Mouse (Mus musculus): Measurements from ENCODE around the gene Btbd16. TPM values are rescaled to one million over a fixed set of nuclear protein-coding genes. Genes with fewer than 3 reads are reported as not detected.
A peak's percentile ranks its signal among the peaks of the same experiment; 100 is the strongest.

Gene Btbd16
- not detected in 2 replicates for polyA plus RNA-seq (2014; fragmentation: Nextera tagmentation; extraction: Ambion mirVana)

DNA sequence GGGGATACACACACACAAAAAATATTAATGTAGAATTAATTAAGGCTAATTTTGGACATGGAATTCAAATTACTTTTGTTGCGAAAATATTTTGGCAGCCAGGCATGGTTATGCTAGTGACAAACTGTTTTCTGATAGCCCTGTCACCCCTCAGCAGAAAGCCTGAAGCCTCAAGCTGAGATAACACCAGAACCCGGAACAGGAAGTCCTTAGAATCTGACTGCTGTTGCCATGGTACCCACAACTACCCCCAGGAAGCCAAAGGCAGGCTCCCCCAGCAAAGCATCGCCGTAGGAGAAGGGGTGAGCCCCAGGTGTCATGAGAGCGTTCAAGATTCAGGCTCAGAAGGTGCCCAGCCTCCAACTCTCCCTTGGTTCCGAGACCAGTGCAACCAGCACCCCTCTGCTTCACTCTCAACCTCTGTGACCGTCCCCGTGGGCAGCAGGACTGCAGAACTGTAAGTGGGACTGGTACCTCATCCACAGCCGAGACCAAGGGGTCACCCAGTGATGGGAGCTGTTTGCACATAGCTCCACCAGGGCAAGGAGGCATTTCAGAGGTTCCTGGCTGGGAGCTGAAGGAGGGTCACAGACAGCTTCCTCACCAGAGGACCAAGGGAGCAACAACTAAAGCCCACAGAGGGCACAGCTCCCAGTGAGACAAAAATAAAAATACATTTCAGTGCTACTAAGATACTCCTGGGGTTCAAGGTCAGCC is at the start of gene Btbd16:
Gene Btbd16, plus strand, starts transcription at position 156 of the 717 bp plus-strand sequence.
- Histone ChIP-seq H3K36me3 (ENCODE audit: control insufficient read depth, insufficient read depth, low read length) (no peaks in the 10 kb centered on the region), H3K4me1 (ENCODE audit: control insufficient read depth, insufficient read depth, low read length) (peaks cover 8% of the 10 kb centered on the region), H3K4me3 (ENCODE audit: low read depth, low read length) (no peak within 1 kb of the TSS), H3K4me2 (no peak within 1 kb of the TSS), H3K9ac (ENCODE audit: low read depth, low read length) (no peak within 1 kb of the TSS), H3K9me3 (replicated peaks; ENCODE audit: control insufficient read depth, low read length) (no peaks in the 10 kb centered on the region), H3K27me3 (ENCODE audit: control insufficient read depth, insufficient read depth, low read length) (no peaks in the 10 kb centered on the region), H3K27ac (ENCODE audit: low read depth, low read length) (no peak within 1 kb of the TSS)
- WGBS (ENCODE audit: insufficient replicate concordance) = 45% methylated on average over 9 of the region's 9 CpGs
- no peak for ATAC-seq (replicated peaks; ENCODE audit: insufficient number of reproducible peaks, low FRiP score, low TSS enrichment)

DNA sequence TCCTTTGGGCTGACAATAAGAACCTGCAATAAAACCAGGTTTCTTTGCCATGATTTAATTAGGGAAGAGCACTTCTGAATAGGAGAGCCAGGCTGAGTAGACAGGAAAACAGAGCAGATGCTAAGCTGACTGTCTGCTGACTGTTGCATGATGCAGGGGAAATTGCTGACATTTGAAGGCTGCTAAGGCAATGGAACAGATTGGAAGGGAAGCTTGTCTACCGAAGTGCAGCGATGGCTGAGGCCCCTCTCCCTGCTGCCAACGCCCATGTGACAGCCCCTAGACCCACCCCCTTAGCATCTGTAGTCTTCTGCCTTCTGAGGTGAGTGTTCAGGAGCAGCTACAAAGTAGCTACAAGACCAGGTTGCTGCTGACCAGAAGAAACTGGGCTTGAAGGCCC is 47.7 kb upstream of the Btbd16 start:
- no peak for ATAC-seq (replicated peaks; ENCODE audit: insufficient number of reproducible peaks, low FRiP score, low TSS enrichment)
- no peak overlapping the region for H3K9ac ChIP-seq (ENCODE audit: low read depth, low read length)
- H3K9me3 ChIP-seq (replicated peaks; ENCODE audit: control insufficient read depth, low read length) = no peaks in the 10 kb centered on the region
- peaks cover 13% of the 10 kb centered on the region; the same call in 1 of the 2 replicates for H3K36me3 ChIP-seq (ENCODE audit: control insufficient read depth, insufficient read depth, low read length)
- H3K27me3 ChIP-seq (ENCODE audit: control insufficient read depth, insufficient read depth, low read length) = no peaks in the 10 kb centered on the region
- H3K4me2 ChIP-seq = no peak overlapping the region
- no peak overlapping the region for H3K4me3 ChIP-seq (ENCODE audit: low read depth, low read length)
- 52% methylated on average over 3 of the region's 3 CpGs for WGBS (ENCODE audit: insufficient replicate concordance)
- H3K4me1 ChIP-seq (ENCODE audit: control insufficient read depth, insufficient read depth, low read length) = peaks cover 28% of the 10 kb centered on the region
- H3K27ac ChIP-seq (ENCODE audit: low read depth, low read length) = no peak overlapping the region

GRCm38 (mm10) chr7:130726724-130727422 is 47.0 kb upstream of the Btbd16 start:
- Histone ChIP-seq H3K27ac (ENCODE audit: low read depth, low read length) (0 out of 2 replicates have a peak overlapping the region, but pooled peaks have one; percentile 15), H3K9ac (ENCODE audit: low read depth, low read length) (no peak overlapping the region), H3K4me1 (ENCODE audit: control insufficient read depth, insufficient read depth, low read length) (peaks cover 28% of the 10 kb centered on the region), H3K4me3 (ENCODE audit: low read depth, low read length) (no peak overlapping the region), H3K27me3 (ENCODE audit: control insufficient read depth, insufficient read depth, low read length) (no peaks in the 10 kb centered on the region), H3K9me3 (replicated peaks; ENCODE audit: control insufficient read depth, low read length) (no peaks in the 10 kb centered on the region), H3K36me3 (ENCODE audit: control insufficient read depth, insufficient read depth, low read length) (peaks cover 13% of the 10 kb centered on the region; the same call in 1 of the 2 replicates), H3K4me2 (no peak overlapping the region)
- peak; percentile 55 for ATAC-seq (replicated peaks; ENCODE audit: insufficient number of reproducible peaks, low FRiP score, low TSS enrichment)
- 49% methylated on average over 8 of the region's 8 CpGs for WGBS (ENCODE audit: insufficient replicate concordance)

DNA sequence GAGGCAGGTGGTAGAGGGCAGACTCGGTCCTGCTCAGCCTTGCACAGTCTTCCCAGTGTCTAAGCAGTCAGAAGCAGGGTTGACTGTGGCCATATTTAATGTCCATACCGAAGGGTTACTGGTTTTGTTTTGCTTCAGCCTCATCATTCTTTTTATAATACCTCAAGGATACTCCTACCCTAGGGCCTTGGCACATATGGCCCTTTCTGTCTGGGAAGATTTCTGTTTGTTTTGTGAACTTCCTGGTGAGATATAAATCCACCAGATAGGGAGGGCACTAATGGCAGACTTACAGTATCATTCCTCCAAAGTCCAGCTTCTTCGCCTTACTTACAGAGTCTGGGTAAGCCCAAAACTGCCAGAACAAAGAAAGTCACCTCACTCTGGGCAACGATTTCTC is 46.3 kb upstream of the Btbd16 start:
- ATAC-seq (replicated peaks; ENCODE audit: insufficient number of reproducible peaks, low FRiP score, low TSS enrichment) = no peak
- no peaks in the 10 kb centered on the region for H3K9me3 ChIP-seq (replicated peaks; ENCODE audit: control insufficient read depth, low read length)
- H3K4me2 ChIP-seq = no peak overlapping the region
- peaks cover 23% of the 10 kb centered on the region for H3K4me1 ChIP-seq (ENCODE audit: control insufficient read depth, insufficient read depth, low read length)
- 82% methylated on average over 4 of the region's 4 CpGs for WGBS (ENCODE audit: insufficient replicate concordance)
- H3K9ac ChIP-seq (ENCODE audit: low read depth, low read length) = no peak overlapping the region
- H3K36me3 ChIP-seq (ENCODE audit: control insufficient read depth, insufficient read depth, low read length) = peaks cover 13% of the 10 kb centered on the region; the same call in 1 of the 2 replicates
- H3K27ac ChIP-seq (ENCODE audit: low read depth, low read length) = 0 out of 2 replicates have a peak overlapping the region, but pooled peaks have one; percentile 0
- no peaks in the 10 kb centered on the region for H3K27me3 ChIP-seq (ENCODE audit: control insufficient read depth, insufficient read depth, low read length)
- H3K4me3 ChIP-seq (ENCODE audit: low read depth, low read length) = no peak overlapping the region

GRCm38 (mm10) chr7:130731792-130732191 is 42.1 kb upstream of the Btbd16 start:
- Histone ChIP-seq H3K4me3 (ENCODE audit: low read depth, low read length) (no peak overlapping the region), H3K27me3 (ENCODE audit: control insufficient read depth, insufficient read depth, low read length) (no peaks in the 10 kb centered on the region), H3K4me1 (ENCODE audit: control insufficient read depth, insufficient read depth, low read length) (peaks cover 11% of the 10 kb centered on the region), H3K27ac (ENCODE audit: low read depth, low read length) (no peak overlapping the region), H3K9ac (ENCODE audit: low read depth, low read length) (no peak overlapping the region), H3K9me3 (replicated peaks; ENCODE audit: control insufficient read depth, low read length) (no peaks in the 10 kb centered on the region), H3K4me2 (no peak overlapping the region), H3K36me3 (ENCODE audit: control insufficient read depth, insufficient read depth, low read length) (peaks cover 20% of the 10 kb centered on the region)
- 86% methylated on average over 7 of the region's 7 CpGs for WGBS (ENCODE audit: insufficient replicate concordance)
- no peak for ATAC-seq (replicated peaks; ENCODE audit: insufficient number of reproducible peaks, low FRiP score, low TSS enrichment)

GRCm38 (mm10) chr7:130732908-130733307 is 41.0 kb upstream of the Btbd16 start:
- no peak overlapping the region for H3K9ac ChIP-seq (ENCODE audit: low read depth, low read length)
- 85% methylated on average over 6 of the region's 6 CpGs for WGBS (ENCODE audit: insufficient replicate concordance)
- ATAC-seq (replicated peaks; ENCODE audit: insufficient number of reproducible peaks, low FRiP score, low TSS enrichment) = no peak
- H3K27ac ChIP-seq (ENCODE audit: low read depth, low read length) = no peak overlapping the region
- H3K4me3 ChIP-seq (ENCODE audit: low read depth, low read length) = no peak overlapping the region
- H3K36me3 ChIP-seq (ENCODE audit: control insufficient read depth, insufficient read depth, low read length) = peaks cover 24% of the 10 kb centered on the region
- no peaks in the 10 kb centered on the region for H3K27me3 ChIP-seq (ENCODE audit: control insufficient read depth, insufficient read depth, low read length)
- H3K9me3 ChIP-seq (replicated peaks; ENCODE audit: control insufficient read depth, low read length) = no peaks in the 10 kb centered on the region
- no peak overlapping the region for H3K4me2 ChIP-seq
- 0 out of 2 replicates have a peak, but pooled peaks cover 3% of the 10 kb centered on the region for H3K4me1 ChIP-seq (ENCODE audit: control insufficient read depth, insufficient read depth, low read length)

GRCm38 (mm10) chr7:130733423-130733822 is 40.4 kb upstream of the Btbd16 start:
- Histone ChIP-seq H3K36me3 (ENCODE audit: control insufficient read depth, insufficient read depth, low read length) (peaks cover 25% of the 10 kb centered on the region), H3K4me3 (ENCODE audit: low read depth, low read length) (no peak overlapping the region)
- WGBS (ENCODE audit: insufficient replicate concordance) = 92% methylated on average over 8 of the region's 8 CpGs

DNA sequence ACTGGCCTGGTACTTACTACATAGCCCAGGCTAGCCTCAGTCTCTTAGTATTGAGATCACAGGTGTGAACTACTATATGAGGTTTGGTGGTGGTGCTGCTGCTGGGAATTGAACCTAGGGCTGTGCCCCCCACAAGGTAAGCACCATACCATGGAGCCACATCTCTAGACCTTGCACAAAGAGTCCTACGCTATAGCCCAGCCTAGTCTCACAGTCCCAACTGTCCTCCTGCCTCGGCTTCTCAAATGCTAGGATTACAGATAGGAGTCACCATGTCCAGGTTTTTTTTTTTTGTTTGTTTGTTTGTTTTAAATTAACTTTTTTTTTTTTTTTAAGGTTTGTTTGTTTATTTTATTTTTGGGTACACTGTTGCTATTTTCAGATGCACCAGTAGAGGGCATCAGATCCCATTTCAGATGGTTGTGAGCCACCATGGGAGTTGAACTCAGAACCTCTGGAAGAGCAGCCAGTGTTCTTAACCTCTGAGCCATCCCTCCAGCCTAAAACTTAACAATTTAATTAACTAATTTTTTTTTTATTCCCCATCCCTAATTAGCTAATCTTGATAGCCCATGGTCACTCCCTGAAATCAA is 39.6 kb upstream of the Btbd16 start:
- ATAC-seq (replicated peaks; ENCODE audit: insufficient number of reproducible peaks, low FRiP score, low TSS enrichment) = no peak
- 90% methylated on average over 2 of the region's 2 CpGs for WGBS (ENCODE audit: insufficient replicate concordance)
- peaks cover 27% of the 10 kb centered on the region for H3K36me3 ChIP-seq (ENCODE audit: control insufficient read depth, insufficient read depth, low read length)

More at GRCm38 (mm10) chr7:130733423-130733822, 40.4 kb upstream of the Btbd16 start:
- no peaks in the 10 kb centered on the region for H3K9me3 ChIP-seq (replicated peaks; ENCODE audit: control insufficient read depth, low read length)
- peaks cover 3% of the 10 kb centered on the region; the same call in 1 of the 2 replicates for H3K4me1 ChIP-seq (ENCODE audit: control insufficient read depth, insufficient read depth, low read length)
- no peak overlapping the region for H3K27ac ChIP-seq (ENCODE audit: low read depth, low read length)
- H3K27me3 ChIP-seq (ENCODE audit: control insufficient read depth, insufficient read depth, low read length) = no peaks in the 10 kb centered on the region
- H3K4me2 ChIP-seq = no peak overlapping the region
- no peak overlapping the region for H3K9ac ChIP-seq (ENCODE audit: low read depth, low read length)
- ATAC-seq (replicated peaks; ENCODE audit: insufficient number of reproducible peaks, low FRiP score, low TSS enrichment) = no peak

More for the DNA sequence above, 39.6 kb upstream of the Btbd16 start:
- Histone ChIP-seq H3K9me3 (replicated peaks; ENCODE audit: control insufficient read depth, low read length) (no peaks in the 10 kb centered on the region), H3K9ac (ENCODE audit: low read depth, low read length) (no peak overlapping the region), H3K4me2 (no peak overlapping the region), H3K4me1 (ENCODE audit: control insufficient read depth, insufficient read depth, low read length) (peaks cover 3% of the 10 kb centered on the region; the same call in 1 of the 2 replicates), H3K4me3 (ENCODE audit: low read depth, low read length) (no peak overlapping the region), H3K27ac (ENCODE audit: low read depth, low read length) (no peak overlapping the region), H3K27me3 (ENCODE audit: control insufficient read depth, insufficient read depth, low read length) (no peaks in the 10 kb centered on the region)
